29 mouse cellular contexts compared by ENCODE assay signal in genomic region chr11:41951898-41952297, GRCm38 (mm10). TPM values are rescaled to one million over a fixed set of nuclear protein-coding genes. Genes with fewer than 3 reads are reported as not detected.
DNase-seq lines count a peak whose midpoint lies in the region; ATAC-seq and TF ChIP-seq lines count a peak whose summit lies in the region.
"Had no signal": no experiment of that assay in that cellular context is flagged by ENCODE, and none has a peak within 500 bp of the region (broad histone marks: within the 10 kb centered on the region; RNA-seq: fewer than 3 reads in every experiment).

No protein-coding gene starts in this region.

- no peak overlapping the region for H3K4me3 ChIP-seq in CH12.LX (replicated peaks in 1 of 3; ENCODE audit: low read depth in 2 of 3, low read length in 2 of 3, poor library complexity in 1 of 3)
- H3K4me3 ChIP-seq in hindbrain, embryonic 10.5 days, result no peak overlapping the region
- H3K4me3 ChIP-seq in forebrain, postnatal 0 days (ENCODE audit: low read depth, low read length), result no peak overlapping the region
- H3K4me3 ChIP-seq: embryonic facial prominence, embryonic 13.5 days; embryonic facial prominence, embryonic 15.5 days; erythroblast, embryonic 14.5 days; forebrain, embryonic 10.5 days; forebrain, embryonic 12.5 days had no signal

- DNase-seq in 3T3-L1 (ENCODE audit: low read depth, low spot score) (peak; percentile 1), CH12.LX (ENCODE audit: extremely low read depth) (no peak), NIH3T3 (ENCODE audit: low read depth) (peak; percentile 6)
- DNase-seq in brain, embryonic 14.5 days (ENCODE audit: low read depth), result peak; percentile 2
- DNase-seq in right cerebral cortex, postnatal 25 days, result no peak
- DNase-seq in hindbrain, embryonic 10.5 days (ENCODE audit: low spot score), result no peak
- no peak for DNase-seq in forebrain, postnatal 0 days
- no peak for DNase-seq in testis, postnatal 10 days (ENCODE audit: low spot score)
- DNase-seq: adrenal gland, adult 2 months; adrenal gland, postnatal 10 days; adrenal gland, postnatal 25 days; B cell, adult 2 months; cerebellum, adult 11-12 months; cerebellum, adult 2 months; cerebellum, adult 9-10 months; cerebellum, postnatal 14 days; cerebellum, postnatal 36 days; embryo, embryonic 11 days had no signal

- no peak for ATAC-seq in forebrain, postnatal 0 days
- ATAC-seq: CD4-positive, CD25-positive, alpha-beta regulatory T cell, adult 4 months; forebrain, embryonic 14.5 days; forebrain, embryonic 16.5 days had no signal

- H3K9ac ChIP-seq in CH12.LX (ENCODE audit: insufficient read depth, low read depth), result no peak overlapping the region
- no peak overlapping the region for H3K9ac ChIP-seq in forebrain, postnatal 0 days
- H3K9ac ChIP-seq: embryonic facial prominence, embryonic 13.5 days; embryonic facial prominence, embryonic 15.5 days; forebrain, embryonic 12.5 days had no signal

- dilution Hi-C loops in CH12.LX (cut with MboI; ENCODE audit: extremely low pct_ligation_motif_present, extremely low pct_unique_long_range_greater_than_20kb, low sequenced_read_pairs), result no loop called here

- no peaks in the 10 kb centered on the region for H3K27me3 ChIP-seq in CH12.LX (replicated peaks)
- no peaks in the 10 kb centered on the region for H3K27me3 ChIP-seq in hindbrain, embryonic 10.5 days (ENCODE audit: insufficient read depth, poor library complexity, severe bottlenecking)
- H3K27me3 ChIP-seq in forebrain, postnatal 0 days (ENCODE audit: insufficient read depth, low read length), result no peaks in the 10 kb centered on the region
- H3K27me3 ChIP-seq: embryonic facial prominence, embryonic 13.5 days; embryonic facial prominence, embryonic 15.5 days; forebrain, embryonic 12.5 days had no signal

- no peak for TF ChIP-seq EP300 in CH12.LX (IDR thresholded peaks at IDR 0.05; ENCODE audit: low read length)

- peaks cover 0 to 11% of the 10 kb centered on the region in 2 experiments; a peak in 1 of 4 replicates for H3K4me1 ChIP-seq in CH12.LX (ENCODE audit: control insufficient read depth in 1 of 2, insufficient read depth in 2 of 2)
- H3K4me1 ChIP-seq in hindbrain, embryonic 10.5 days (replicated peaks), result no peaks in the 10 kb centered on the region
- no peaks in the 10 kb centered on the region for H3K4me1 ChIP-seq in forebrain, postnatal 0 days (ENCODE audit: insufficient read depth)
- H3K4me1 ChIP-seq: embryonic facial prominence, embryonic 13.5 days; embryonic facial prominence, embryonic 15.5 days; forebrain, embryonic 10.5 days; forebrain, embryonic 12.5 days had no signal

- in situ Hi-C loops in CH12.LX (cut with MboI; ENCODE audit: low pct_ligation_motif_present, low pct_unique_long_range_greater_than_20kb, low sequenced_read_pairs), result no loop called here

- H3K4me2 ChIP-seq in CH12.LX (ENCODE audit: insufficient read depth, low read depth, poor library complexity, severe bottlenecking), result 0 out of 2 replicates have a peak overlapping the region, but pooled peaks have one; percentile 6
- no peak overlapping the region for H3K4me2 ChIP-seq in forebrain, postnatal 0 days (ENCODE audit: low read depth)
- H3K4me2 ChIP-seq: embryonic facial prominence, embryonic 13.5 days; embryonic facial prominence, embryonic 15.5 days; forebrain, embryonic 12.5 days had no signal

- no peak for TF ChIP-seq CTCF in CH12.LX (conservative IDR thresholded peaks at IDR 0.05 in 1 of 2, IDR thresholded peaks at IDR 0.05 in 1 of 2; ENCODE audit: low read depth in 2 of 2, low read length in 2 of 2)
- no peak for TF ChIP-seq CTCF in brain, embryonic 14.5 days (IDR thresholded peaks at IDR 0.05; ENCODE audit: borderline replicate concordance, extremely low read depth, insufficient read depth, insufficient read length)
- TF ChIP-seq CTCF in forebrain, postnatal 0 days (IDR thresholded peaks at IDR 0.05; ENCODE audit: low read depth), result no peak

- no peaks in the 10 kb centered on the region for H3K9me3 ChIP-seq in CH12.LX (replicated peaks; ENCODE audit: low read length)
- H3K9me3 ChIP-seq in hindbrain, embryonic 10.5 days, result no peaks in the 10 kb centered on the region
- no peaks in the 10 kb centered on the region for H3K9me3 ChIP-seq in forebrain, postnatal 0 days (ENCODE audit: low read length)
- H3K9me3 ChIP-seq: embryonic facial prominence, embryonic 13.5 days; embryonic facial prominence, embryonic 15.5 days; forebrain, embryonic 10.5 days; forebrain, embryonic 12.5 days had no signal

- H3K27ac ChIP-seq in CH12.LX (ENCODE audit: insufficient read depth, low read depth), result no peak overlapping the region
- H3K27ac ChIP-seq in hindbrain, embryonic 10.5 days, result no peak overlapping the region
- H3K27ac ChIP-seq in forebrain, postnatal 0 days (ENCODE audit: low read depth, low read length), result no peak overlapping the region
- H3K27ac ChIP-seq: embryonic facial prominence, embryonic 13.5 days; embryonic facial prominence, embryonic 15.5 days; forebrain, embryonic 10.5 days; forebrain, embryonic 12.5 days had no signal

- no peaks in the 10 kb centered on the region for H3K79me2 ChIP-seq in CH12.LX (replicated peaks; ENCODE audit: control insufficient read depth, extremely low read depth, insufficient read depth, poor library complexity, severe bottlenecking)

- no peak for TF ChIP-seq POLR2A in CH12.LX (IDR thresholded peaks at IDR 0.05; ENCODE audit: low read depth, low read length)
- TF ChIP-seq POLR2A in brain, embryonic 14.5 days (IDR thresholded peaks at IDR 0.05; ENCODE audit: borderline replicate concordance, extremely low read depth, insufficient read depth, insufficient read length, poor library complexity, severe bottlenecking), result no peak

- TF ChIP-seq RAD21 in CH12.LX (IDR thresholded peaks at IDR 0.05; ENCODE audit: low read depth, low read length), result no peak

- H3K36me3 ChIP-seq in CH12.LX (replicated peaks in 1 of 2; ENCODE audit: control insufficient read depth in 1 of 2, insufficient read depth in 1 of 2, low read length in 1 of 2), result no peaks in the 10 kb centered on the region
- H3K36me3 ChIP-seq in hindbrain, embryonic 10.5 days, result no peaks in the 10 kb centered on the region
- no peaks in the 10 kb centered on the region for H3K36me3 ChIP-seq in forebrain, postnatal 0 days (ENCODE audit: insufficient read depth)
- H3K36me3 ChIP-seq: embryonic facial prominence, embryonic 13.5 days; embryonic facial prominence, embryonic 15.5 days; forebrain, embryonic 10.5 days; forebrain, embryonic 12.5 days had no signal

- WGBS in hindbrain, embryonic 10.5 days, result 76% methylated on average over 3 of the region's 3 CpGs
- WGBS in forebrain, postnatal 0 days, result 35% methylated on average over 3 of the region's 3 CpGs

TF ChIP-seq in CH12.LX, 34 proteins besides CTCF, POLR2A, EP300 and RAD21:
- TF ChIP-seq POLR2AphosphoS2 (IDR thresholded peaks at IDR 0.05; ENCODE audit: low read depth, low read length) (no peak), SIN3A (IDR thresholded peaks at IDR 0.05; ENCODE audit: low read length) (no peak), PAX5 (IDR thresholded peaks at IDR 0.05; ENCODE audit: low read length) (no peak), ZMIZ1 (IDR thresholded peaks at IDR 0.05; ENCODE audit: low read depth, low read length) (no peak)

RNA-seq across cellular contexts. Expression of gene Gabrg2, which starts 48.8 kb away (rescaled TPM):
- total RNA-seq in CH12.LX (2012; rRNA removed) (not detected in 2 replicates), CH12.LX (2014; rRNA removed) (not detected in 2 replicates)
- polyA plus RNA-seq in CH12.LX (2012; ENCODE audit: insufficient read length, low read depth), result not detected in 2 replicates
- polyA plus RNA-seq in brain, embryonic 14.5 days (2012; rRNA removed), result 52.2 and 68.5 TPM in 2 replicates
- 2.8 and 12.1 TPM in 2 replicates for polyA plus RNA-seq in hindbrain, embryonic 10.5 days (2016; fragmentation: Nextera tagmentation; extraction: Ambion mirVana)
- 119 and 126 TPM in 2 replicates for total RNA-seq in forebrain, postnatal 0 days (2014; rRNA removed)
- polyA plus RNA-seq in forebrain, postnatal 0 days (2015; fragmentation: Nextera tagmentation; extraction: Ambion mirVana), result 95.6 and 115 TPM in 2 replicates
- total RNA-seq: common myeloid progenitor, adult 5-6 weeks; ES-E14; MEL had no signal
- polyA plus RNA-seq: adrenal gland, adult 2 months; CD4-positive, CD25-positive, alpha-beta regulatory T cell, adult 4 months; erythroblast, embryonic 14.5 days had no signal

Comparison
In these comparisons a context has a peak if more than half of its experiments do, and no peak if none do; other contexts are left out.
1. DNase-seq: peak in 3T3-L1 (single experiment), NIH3T3 (single experiment) and brain, embryonic 14.5 days (single experiment); none in CH12.LX (single experiment), right cerebral cortex, postnatal 25 days (single experiment), hindbrain, embryonic 10.5 days (single experiment), forebrain, postnatal 0 days (single experiment) and testis, postnatal 10 days (single experiment).